Mouse (Mus musculus) intestine, embryonic 16.5 days (tissue): ENCODE data around the gene Chst2. TPM values are rescaled to one million over a fixed set of nuclear protein-coding genes. Genes with fewer than 3 reads are reported as not detected.

Experiments
- ATAC-seq: fragments of 200-750 bp; cut with Nextera tagmentation; 2 replicates; pipeline ENCODE4 v1.8.0; 2017; ENCODE audit warnings: moderate TSS enrichment, moderate library complexity
- H3K27ac ChIP-seq: fragments of 300-500 bp; sonication (generic); 2 replicates; pipeline ENCODE4 v1.5.1; 2014; ENCODE audit warnings: mild to moderate bottlenecking, low read length
- H3K27me3 ChIP-seq: fragments of 300-500 bp; sonication (generic); replicated peaks from 2 replicates; pipeline ENCODE4 v1.6.1; 2014; ENCODE audit warnings: low read length, control low read depth, mixed read lengths; ENCODE audit not compliant: control insufficient read depth, insufficient read depth
- H3K36me3 ChIP-seq: fragments of 300-500 bp; sonication (generic); 2 replicates; pipeline ENCODE4 v1.6.1; 2014; ENCODE audit warnings: low read length, control low read depth; ENCODE audit not compliant: control insufficient read depth, insufficient read depth
- H3K4me1 ChIP-seq: fragments of 300-500 bp; sonication (generic); 2 replicates; pipeline ENCODE4 v1.6.1; 2014; ENCODE audit warnings: low read length, control low read depth, mixed read lengths; ENCODE audit not compliant: control insufficient read depth, insufficient read depth
- H3K4me2 ChIP-seq: fragments of 300-500 bp; sonication (generic); 2 replicates; pipeline ENCODE4 v1.6.1; 2014; ENCODE audit warnings: low read depth, low read length, control low read depth
- H3K4me3 ChIP-seq: fragments of 300-500 bp; sonication (generic); 2 replicates; pipeline ENCODE4 v1.5.1; 2014; ENCODE audit warnings: mild to moderate bottlenecking, low read length
- H3K9ac ChIP-seq: fragments of 300-500 bp; sonication (generic); 2 replicates; pipeline ENCODE4 v1.6.1; 2014; ENCODE audit warnings: low read depth, low read length
- H3K9me3 ChIP-seq: fragments of 300-500 bp; sonication (generic); 2 replicates; pipeline ENCODE4 v1.6.1; 2016; ENCODE audit warnings: low read length, control low read depth; ENCODE audit not compliant: control insufficient read depth
- WGBS: fragments of 180-500 bp; shearing (Covaris S2); extraction: QIAGEN DNeasy Blood & Tissue Kit; methylation state at CpG from one replicate; pipeline ENCODE4 v1.1.7; 2014; 5-methylcytosine and 5-hydroxymethylcytosine counted together
- polyA plus RNA-seq: library from polyadenylated mRNA; unstranded; fragments of >200 nt; fragmentation: Nextera tagmentation; extraction: Ambion mirVana; gene quantifications from 2 replicates; pipeline ENCODE4 v1.2.1, GENCODE M21; 2015

The Chst2 gene
- 3.7 and 4.1 TPM in 2 replicates for polyA plus RNA-seq

- H3K9me3 ChIP-seq, result no peaks in the 10 kb centered on the region
- peak within 1 kb of the TSS; percentile 87 for H3K27ac ChIP-seq
- H3K4me1 ChIP-seq, result peaks cover 8% of the 10 kb centered on the region
- peak within 1 kb of the TSS; percentile 98 for H3K4me2 ChIP-seq
- peak within 1 kb of the TSS; percentile 68 for H3K4me3 ChIP-seq
- WGBS, result under 1% methylated on average over 101 of the region's 102 CpGs
- H3K9ac ChIP-seq, result peak within 1 kb of the TSS; percentile 74
- no peaks in the 10 kb centered on the region for H3K36me3 ChIP-seq
- H3K27me3 ChIP-seq, result peaks cover 24% of the 10 kb centered on the region
- peak; percentile 91 for ATAC-seq
Measured at GRCm38 (mm10) chr9:95406571-95407561, at the start of gene Chst2. TSS of gene Chst2 (minus strand) at chr9:95406722.

- Histone ChIP-seq H3K9ac (no peak overlapping the region), H3K9me3 (no peaks in the 10 kb centered on the region), H3K4me1 (no peaks in the 10 kb centered on the region), H3K4me2 (no peak overlapping the region), H3K27me3 (no peaks in the 10 kb centered on the region), H3K27ac (no peak overlapping the region), H3K4me3 (no peak overlapping the region), H3K36me3 (no peaks in the 10 kb centered on the region)
- 68% methylated on average over 3 of the region's 3 CpGs for whole genome bisulfite sequencing
- ATAC-seq, result no peak
Measured at GRCm38 (mm10) chr9:95451931-95452330, 45.4 kb upstream of the Chst2 start.

GRCm38 (mm10) chr9:95450586-95450985 is 44.1 kb upstream of the Chst2 start:
- no peak overlapping the region for H3K27ac ChIP-seq
- H3K4me3 ChIP-seq, result no peak overlapping the region
- 95% methylated on average over 8 of the region's 8 CpGs for WGBS
- no peaks in the 10 kb centered on the region for H3K4me1 ChIP-seq
- no peak for ATAC-seq
- no peaks in the 10 kb centered on the region for H3K27me3 ChIP-seq
- H3K4me2 ChIP-seq, result no peak overlapping the region
- H3K9ac ChIP-seq, result no peak overlapping the region
- H3K9me3 ChIP-seq, result no peaks in the 10 kb centered on the region
- no peaks in the 10 kb centered on the region for H3K36me3 ChIP-seq

GRCm38 (mm10) chr9:95442321-95442731 is 35.8 kb upstream of the Chst2 start:
- no peaks in the 10 kb centered on the region for H3K36me3 ChIP-seq
- H3K9me3 ChIP-seq, result no peaks in the 10 kb centered on the region
- no peaks in the 10 kb centered on the region for H3K4me1 ChIP-seq
- H3K4me2 ChIP-seq, result 0 out of 2 replicates have a peak overlapping the region, but pooled peaks have one; percentile 4
- no peaks in the 10 kb centered on the region for H3K27me3 ChIP-seq
- 13% methylated on average over 13 of the region's 13 CpGs for whole genome bisulfite sequencing
- no peak overlapping the region for H3K4me3 ChIP-seq
- ATAC-seq, result no peak
- H3K9ac ChIP-seq, result no peak overlapping the region
- no peak overlapping the region for H3K27ac ChIP-seq

GRCm38 (mm10) chr9:95437883-95438282 is 31.4 kb upstream of the Chst2 start:
- Histone ChIP-seq H3K9me3 (no peaks in the 10 kb centered on the region), H3K27ac (no peak overlapping the region), H3K4me1 (no peaks in the 10 kb centered on the region), H3K27me3 (no peaks in the 10 kb centered on the region), H3K4me3 (no peak overlapping the region), H3K36me3 (no peaks in the 10 kb centered on the region), H3K9ac (no peak overlapping the region), H3K4me2 (no peak overlapping the region)
- WGBS, result 76% methylated on average over 9 of the region's 9 CpGs
- no peak for ATAC-seq

- Histone ChIP-seq H3K9me3 (no peaks in the 10 kb centered on the region), H3K4me3 (no peak overlapping the region), H3K4me2 (no peak overlapping the region), H3K36me3 (no peaks in the 10 kb centered on the region), H3K27ac (no peak overlapping the region), H3K9ac (no peak overlapping the region), H3K4me1 (no peaks in the 10 kb centered on the region), H3K27me3 (no peaks in the 10 kb centered on the region)
- no peak for ATAC-seq
- 80% methylated on average over 4 of the region's 4 CpGs for WGBS
Measured at GRCm38 (mm10) chr9:95436294-95436613, 29.7 kb upstream of the Chst2 start.

GRCm38 (mm10) chr9:95435506-95436293 is 29.2 kb upstream of the Chst2 start:
- Histone ChIP-seq H3K4me2 (no peak overlapping the region), H3K4me1 (no peaks in the 10 kb centered on the region), H3K27ac (no peak overlapping the region), H3K27me3 (no peaks in the 10 kb centered on the region), H3K4me3 (no peak overlapping the region), H3K9me3 (no peaks in the 10 kb centered on the region), H3K36me3 (no peaks in the 10 kb centered on the region), H3K9ac (no peak overlapping the region)
- WGBS, result 78% methylated on average over 20 of the region's 20 CpGs
- no peak for ATAC-seq

- no peaks in the 10 kb centered on the region for H3K4me1 ChIP-seq
- H3K4me3 ChIP-seq, result no peak overlapping the region
- no peaks in the 10 kb centered on the region for H3K27me3 ChIP-seq
- H3K36me3 ChIP-seq, result no peaks in the 10 kb centered on the region
- H3K9ac ChIP-seq, result no peak overlapping the region
- H3K4me2 ChIP-seq, result no peak overlapping the region
- 71% methylated on average over 4 of the region's 4 CpGs for WGBS
- no peaks in the 10 kb centered on the region for H3K9me3 ChIP-seq
- no peak overlapping the region for H3K27ac ChIP-seq
- no peak for ATAC-seq
Measured at GRCm38 (mm10) chr9:95428277-95428676, 21.8 kb upstream of the Chst2 start.

- H3K27ac ChIP-seq, result no peak overlapping the region
- H3K27me3 ChIP-seq, result 0 out of 2 replicates have a peak, but pooled peaks cover 2% of the 10 kb centered on the region
- H3K4me2 ChIP-seq, result no peak overlapping the region
- H3K36me3 ChIP-seq, result no peaks in the 10 kb centered on the region
- H3K4me3 ChIP-seq, result no peak overlapping the region
- H3K9me3 ChIP-seq, result no peaks in the 10 kb centered on the region
- no peak for ATAC-seq
- H3K9ac ChIP-seq, result no peak overlapping the region
- H3K4me1 ChIP-seq, result no peaks in the 10 kb centered on the region
Measured at GRCm38 (mm10) chr9:95413911-95414310, 7.4 kb upstream of the Chst2 start.
